Mouse (Mus musculus) retina, postnatal 7 days (tissue): ENCODE results near the gene Eif5.
A peak's percentile ranks its signal among the peaks of the same experiment; 100 is the strongest.
"Not testable (repeated sequence)": the region's sequence is repeated elsewhere in the genome, so short reads cannot be mapped to it uniquely, and the experiment has no call there.

Experiments
- DNase-seq: peaks from one replicate; pipeline ENCODE4 v3.0.0-alpha.2; 2012; ENCODE audit warnings: low read depth, low spot score

Gene Eif5

DNA sequence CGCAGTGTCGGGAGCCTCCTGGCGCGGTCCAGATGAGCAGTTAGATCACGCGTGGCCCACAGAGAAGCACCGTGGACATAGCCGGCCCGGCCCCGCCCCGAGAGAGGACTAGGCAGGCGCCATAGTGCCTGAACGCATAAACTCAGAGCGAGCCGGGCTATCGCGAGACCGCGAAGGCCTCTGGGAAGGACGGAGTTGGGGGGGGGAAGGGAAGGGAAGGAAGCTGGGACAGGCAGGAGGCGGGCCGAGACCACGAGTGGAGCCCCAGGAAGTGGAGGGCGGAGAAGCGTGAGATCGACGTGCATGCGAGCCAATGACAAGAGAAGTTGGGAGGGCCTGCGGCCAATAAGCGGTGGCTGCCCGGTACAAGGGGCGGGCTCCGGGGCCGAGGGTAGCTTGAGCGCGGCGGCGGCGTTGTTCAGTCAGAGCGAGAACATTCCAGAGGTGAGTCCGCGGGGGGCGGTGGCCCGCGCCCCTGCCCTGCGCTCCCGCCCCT, at the start of gene Eif5:
TSS of gene Eif5 (plus strand) at position 221 of the 496 bp plus-strand sequence.
- peak; percentile 99 for DNase-seq

- DNase-seq = no peak
These were observed 48.5 kb upstream of the Eif5 start for GRCm38 (mm10) chr12:111489261-111489865.

- DNase-seq = no peak
These were observed 42.9 kb upstream of the Eif5 start for GRCm38 (mm10) chr12:111494931-111495330.

DNA sequence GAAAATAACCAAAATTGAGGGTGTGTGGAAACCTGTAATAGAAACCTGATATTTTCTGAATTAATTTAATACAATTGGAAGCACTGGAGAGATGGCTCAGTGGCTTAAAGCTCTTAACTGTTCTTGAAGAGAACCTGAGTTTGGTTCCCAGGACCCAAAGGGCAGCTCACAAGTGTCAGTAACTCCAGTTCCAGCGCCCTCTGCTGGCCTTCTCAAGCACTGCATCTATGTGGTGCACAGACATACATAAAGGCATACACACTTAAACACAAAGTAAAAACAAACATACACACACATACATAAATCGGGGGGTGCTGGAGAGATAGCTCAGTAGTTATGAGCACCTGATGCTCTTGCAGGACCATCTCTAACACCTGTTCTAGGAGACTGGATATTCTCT, 40.7 kb upstream of the Eif5 start:
- DNase-seq = no peak

DNA sequence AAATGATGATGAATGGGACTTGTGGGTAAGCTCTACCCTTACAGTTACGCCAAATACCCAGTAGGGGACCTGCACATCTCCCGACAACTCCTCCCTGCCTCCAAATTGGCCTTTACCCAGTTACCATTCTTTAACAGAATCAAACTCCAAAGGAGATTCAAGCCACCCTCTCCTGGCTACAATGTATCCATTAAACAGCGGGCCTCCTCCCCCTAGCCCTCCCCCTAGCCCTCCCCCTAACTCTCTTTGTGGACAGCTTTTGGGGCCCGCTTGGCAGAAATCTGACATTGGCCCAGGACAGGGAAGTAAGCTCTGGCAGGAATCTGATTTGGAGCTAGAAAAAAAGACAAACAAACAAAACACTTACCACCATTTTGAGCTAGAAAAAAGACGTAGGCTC, 38.2 kb upstream of the Eif5 start:
- DNase-seq = no peak

DNA sequence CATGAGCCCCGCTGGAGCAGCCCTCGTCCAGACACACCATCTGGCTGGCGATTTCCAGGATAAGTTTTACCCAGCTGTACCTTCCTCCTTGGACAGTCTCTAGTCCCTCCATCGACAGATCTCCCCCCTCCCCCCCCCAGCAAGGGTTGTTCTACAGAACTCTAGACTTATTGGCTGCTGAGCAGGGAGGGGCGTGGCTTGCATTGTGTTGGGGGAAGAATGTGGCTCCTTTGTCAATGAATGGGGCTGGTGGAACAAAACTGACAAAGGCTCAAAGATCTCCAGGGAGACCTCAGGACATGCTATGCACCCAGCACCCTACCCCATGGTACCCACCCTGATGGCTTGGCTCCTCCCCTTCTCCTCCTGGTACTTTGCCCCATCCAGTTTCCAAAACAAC, 37.1 kb upstream of the Eif5 start:
- DNase-seq = no peak

GRCm38 (mm10) chr12:111503063-111503567, 34.7 kb upstream of the Eif5 start:
- no peak for DNase-seq

DNA sequence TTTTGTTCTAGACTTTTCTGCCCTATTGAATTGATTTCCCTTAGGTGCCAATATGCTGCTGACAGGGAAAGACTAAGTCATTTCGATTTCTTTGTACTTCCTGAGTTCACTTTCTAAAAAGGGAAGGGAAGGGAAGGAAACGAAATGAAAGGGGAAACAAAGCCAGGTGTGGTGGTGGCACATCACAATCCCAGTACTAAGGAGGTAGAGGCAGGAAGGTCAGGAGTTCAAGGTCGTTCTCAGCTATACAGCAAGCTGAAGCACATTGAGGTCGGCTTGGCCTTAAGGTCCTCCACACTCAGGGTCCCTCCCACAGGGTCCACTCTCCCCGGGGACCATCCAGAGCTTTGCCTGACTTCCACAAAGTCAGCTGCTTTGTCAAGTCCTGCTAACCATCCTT, 34.2 kb upstream of the Eif5 start:
- no peak for DNase-seq

DNA sequence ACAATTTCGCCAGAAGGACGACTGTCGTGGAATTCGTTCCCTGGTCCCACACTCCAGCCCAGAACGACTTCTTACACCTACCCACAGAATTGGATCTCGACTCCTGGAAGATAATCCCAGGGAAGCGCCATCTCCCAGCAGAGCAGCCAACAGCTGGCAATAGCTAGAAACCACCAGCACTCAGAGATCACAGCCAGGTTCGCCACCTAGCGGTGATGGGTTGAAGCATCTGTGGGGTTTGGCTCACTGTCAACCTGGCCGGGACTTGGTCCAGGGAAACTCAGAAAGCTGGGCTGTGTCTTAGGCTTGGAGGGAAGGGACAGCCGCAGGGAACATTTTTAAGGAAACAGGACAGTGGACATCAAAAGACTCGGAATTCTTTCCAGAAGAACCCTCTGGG, 32.9 kb upstream of the Eif5 start:
- peak; percentile 82 for DNase-seq

- no peak for DNase-seq
These were observed 30.8 kb upstream of the Eif5 start for GRCm38 (mm10) chr12:111507001-111507400.

- DNase-seq = peak; percentile 40
These were observed 29.9 kb upstream of the Eif5 start for GRCm38 (mm10) chr12:111507962-111508361.

DNA sequence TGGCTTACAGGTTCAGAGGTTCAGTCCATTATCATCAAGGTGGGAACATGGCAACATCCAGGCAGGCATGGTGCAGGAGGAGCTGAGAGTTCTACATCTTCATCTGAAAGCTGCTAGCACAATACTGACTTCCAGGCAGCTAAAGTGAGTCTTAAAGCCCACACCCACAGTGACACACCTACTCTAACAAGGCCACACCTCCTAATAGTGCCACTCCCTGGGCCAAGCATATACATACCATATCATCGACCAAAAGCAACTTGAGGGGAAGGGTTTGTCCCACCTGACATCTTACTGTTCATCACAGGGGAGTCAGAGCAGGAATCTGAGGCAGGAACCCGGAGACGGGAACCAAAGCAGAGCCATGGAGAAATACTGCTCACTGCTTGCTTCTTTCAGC, 29.4 kb upstream of the Eif5 start:
- not testable (repeated sequence) for DNase-seq

DNA sequence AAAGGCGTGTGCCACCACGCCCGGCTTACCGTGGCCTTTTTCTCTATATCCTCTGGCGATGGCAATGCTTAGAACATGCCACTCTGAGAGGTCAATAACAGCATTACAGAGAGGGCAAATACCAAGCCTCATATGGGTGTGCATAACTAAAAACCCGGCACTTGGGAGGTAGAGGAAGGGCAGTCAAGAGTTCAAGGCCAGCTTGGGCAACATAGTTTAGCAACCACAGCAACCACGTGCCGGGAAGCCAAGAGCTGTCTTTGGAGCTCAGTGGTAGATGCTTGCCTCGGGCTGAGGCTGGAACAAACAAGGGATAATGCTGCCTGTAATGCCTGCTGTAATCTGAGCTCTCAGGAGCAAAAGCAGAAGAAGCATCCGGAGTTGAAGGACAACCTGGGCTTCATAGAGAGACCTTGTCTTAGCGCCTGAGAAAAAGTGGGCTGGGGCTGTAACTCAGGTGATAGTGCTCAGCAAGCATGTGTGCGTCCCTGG, 25.2 kb upstream of the Eif5 start:
- no peak for DNase-seq

DNA sequence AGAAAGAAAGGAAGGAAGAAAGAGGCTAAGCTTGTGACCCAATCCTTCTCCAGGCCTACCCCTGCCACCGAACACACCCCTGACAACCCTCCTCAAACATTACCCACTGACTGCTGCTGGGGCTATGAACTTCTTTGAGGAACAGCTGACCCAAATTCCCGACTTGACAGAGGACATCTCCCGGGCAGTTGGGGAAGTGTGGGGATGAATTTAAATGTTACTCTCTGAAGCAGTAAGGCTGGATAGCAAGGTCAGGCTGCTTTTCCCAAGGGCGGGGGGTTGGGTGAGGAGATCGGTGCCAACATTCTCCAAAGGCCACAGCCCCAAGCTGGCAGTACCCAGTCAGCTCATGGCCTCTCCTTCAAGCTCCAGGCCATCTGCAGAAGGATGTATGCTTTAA, 24.1 kb upstream of the Eif5 start:
- no peak for DNase-seq

GRCm38 (mm10) chr12:111514231-111514792, 23.5 kb upstream of the Eif5 start:
- DNase-seq = no peak

DNA sequence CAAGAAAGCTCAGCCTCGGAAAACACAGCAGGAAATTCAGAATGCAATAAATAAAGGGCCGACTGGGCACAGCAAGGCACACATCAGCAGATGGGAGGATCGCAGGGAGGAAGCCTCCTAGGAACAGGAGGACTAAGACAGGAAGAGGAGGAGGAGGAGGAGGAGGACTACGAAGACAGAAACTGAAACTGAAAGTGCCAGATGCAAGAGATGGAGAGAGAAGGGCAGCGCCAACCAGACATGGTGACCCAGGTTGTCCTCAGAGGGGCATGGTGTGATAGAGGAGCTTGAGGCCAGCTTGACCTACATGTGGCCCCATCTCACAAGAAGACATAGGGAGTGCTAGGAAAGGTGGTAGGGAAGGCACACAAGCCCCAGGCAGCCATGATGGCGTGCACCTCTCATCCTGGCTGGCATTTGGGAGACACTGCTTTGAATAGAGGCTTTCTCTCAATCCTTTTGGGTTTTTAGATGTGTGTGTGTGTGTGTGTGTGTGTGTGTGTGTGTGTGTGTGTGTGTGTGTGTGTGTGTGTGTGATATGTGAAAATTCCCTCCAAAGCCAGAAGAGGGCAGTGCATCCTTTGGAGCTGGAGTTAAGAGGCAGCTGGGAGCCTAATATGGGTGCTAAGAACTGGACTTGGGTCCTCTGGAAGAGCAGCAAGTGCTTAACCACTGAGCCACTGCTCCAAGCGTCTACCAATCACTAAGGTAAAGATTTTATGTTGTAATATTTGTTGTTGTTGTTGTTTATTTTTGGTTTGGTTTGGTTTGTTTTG, 22.8 kb upstream of the Eif5 start:
- no peak for DNase-seq

DNA sequence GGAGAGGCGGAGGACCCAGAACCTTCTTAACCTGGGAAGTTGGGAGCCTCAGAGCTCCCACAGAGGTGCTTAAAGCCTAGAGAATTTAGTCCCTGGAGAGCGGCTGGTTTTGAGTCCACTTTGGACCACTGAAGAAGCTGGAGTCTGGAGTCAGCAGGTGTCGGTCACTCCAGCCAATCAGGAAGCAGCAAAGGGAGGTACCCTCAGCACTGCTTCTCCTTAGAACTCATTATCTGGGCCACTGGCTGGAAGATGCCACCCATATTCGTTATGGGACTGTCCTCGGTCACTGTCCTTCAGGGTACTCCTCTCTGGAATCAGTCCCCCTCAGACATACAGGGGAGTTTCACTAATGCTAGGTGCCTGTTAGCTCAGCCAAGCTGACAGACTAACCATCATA, 21.9 kb upstream of the Eif5 start:
- no peak for DNase-seq

GRCm38 (mm10) chr12:111516826-111517225, 21.0 kb upstream of the Eif5 start:
- DNase-seq = no peak

- DNase-seq = no peak
These were observed 19.9 kb upstream of the Eif5 start for GRCm38 (mm10) chr12:111517901-111518300.

DNA sequence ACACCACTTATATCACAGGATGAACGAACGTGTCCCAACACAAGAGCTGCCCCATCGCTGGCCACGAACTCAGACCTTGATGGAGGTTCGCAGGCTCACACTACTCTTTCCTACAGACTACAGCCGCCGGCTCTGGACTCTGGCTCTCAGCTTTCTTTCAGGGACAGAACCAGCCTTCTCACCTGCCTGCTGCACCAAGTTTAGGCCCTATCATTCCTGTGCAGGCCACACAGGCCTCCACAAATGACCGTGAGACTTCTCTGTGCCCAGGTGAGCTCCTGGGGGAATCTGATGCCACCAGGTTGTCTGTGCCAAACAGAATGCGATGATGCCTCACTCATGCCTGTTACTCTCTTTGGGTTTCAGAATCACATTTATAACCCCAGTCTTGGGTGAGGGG, 19.4 kb upstream of the Eif5 start:
- no peak for DNase-seq

DNA sequence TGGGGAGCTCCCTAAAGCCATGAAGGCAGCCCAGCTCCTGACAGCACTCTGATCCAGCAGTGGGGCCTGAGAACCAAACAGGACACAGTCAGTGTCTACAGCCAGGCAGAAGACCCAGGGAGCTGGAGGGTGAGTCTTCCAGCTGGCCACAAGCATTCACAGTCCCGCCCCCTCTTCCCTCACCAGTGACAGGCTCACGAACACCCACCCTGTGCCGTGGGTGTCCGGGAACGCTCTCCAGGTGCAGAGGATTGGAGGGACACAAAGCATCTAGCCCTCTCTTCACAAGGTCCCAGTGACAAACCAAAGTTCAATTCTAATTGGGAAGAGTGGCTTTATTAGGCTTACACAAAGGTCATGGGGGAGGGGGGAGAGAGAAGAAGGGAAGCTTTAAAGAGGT, 18.0 kb upstream of the Eif5 start:
- no peak for DNase-seq

GRCm38 (mm10) chr12:111520994-111521393, 16.8 kb upstream of the Eif5 start:
- no peak for DNase-seq

DNA sequence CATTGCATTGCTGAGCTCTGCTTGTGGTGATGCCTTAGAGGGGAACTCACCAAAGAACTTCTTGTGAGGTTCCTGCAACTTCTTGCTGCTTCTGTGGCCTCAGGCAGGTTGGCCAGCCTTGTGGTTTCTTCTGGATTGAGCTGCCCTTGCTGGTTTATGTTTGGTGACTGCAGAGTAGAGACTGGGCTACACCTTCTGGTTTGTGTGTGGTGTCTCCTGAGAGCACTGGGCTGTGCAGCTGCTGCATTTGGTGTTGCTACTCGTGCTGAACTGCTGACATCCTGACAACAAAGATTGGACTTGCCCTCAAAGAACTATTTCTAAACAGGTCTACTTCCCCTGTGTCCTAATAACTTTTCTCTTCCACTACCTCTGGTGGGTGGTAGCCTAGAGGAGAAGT, 13.3 kb upstream of the Eif5 start:
- DNase-seq = no peak
